In genomic region chr9:89909131-89910010, GRCm38 (mm10) we compare ENCODE assay signal across 8 mouse cellular contexts. TPM values are rescaled to one million over a fixed set of nuclear protein-coding genes. Genes with fewer than 3 reads are reported as not detected.
A peak's percentile ranks its signal among the peaks of the same experiment; 100 is the strongest.
DNase-seq lines count a peak whose midpoint lies in the region; ATAC-seq and TF ChIP-seq lines count a peak whose summit lies in the region.

TSS of gene Rasgrf1 (plus strand) at chr9:89909908.

- H3K36me3 ChIP-seq in heart, postnatal 0 days (replicated peaks; ENCODE audit: control insufficient read depth, insufficient read depth, low read length), result no peaks in the 10 kb centered on the region
- H3K36me3 ChIP-seq in midbrain, embryonic 13.5 days, result no peaks in the 10 kb centered on the region

- under 1% methylated on average over 45 of the region's 64 CpGs for WGBS in heart, postnatal 0 days
- WGBS in midbrain, embryonic 13.5 days, result under 1% methylated on average over 64 of the region's 64 CpGs

- DNase-seq in urinary bladder, postnatal 25 days (ENCODE audit: low spot score), result peak; percentile 24
- no peak for DNase-seq in urinary bladder, postnatal 4 days (ENCODE audit: low spot score in 2 of 2)
- DNase-seq in embryo, embryonic 11 days, result peak; percentile 81
- DNase-seq in heart, postnatal 0 days (ENCODE audit: low spot score), result no peak
- peak; percentile 40 to 76 for DNase-seq in left cerebral cortex, postnatal 10 days (ENCODE audit: extremely low spot score in 1 of 2, low spot score in 2 of 2)
- DNase-seq in yolk sac, embryonic 10.5 days (ENCODE audit: low spot score), result peak; percentile 57

- H3K27me3 ChIP-seq in heart, postnatal 0 days (ENCODE audit: control insufficient read depth, insufficient read depth, low read length), result peaks cover 83% of the 10 kb centered on the region
- H3K27me3 ChIP-seq in midbrain, embryonic 13.5 days, result peaks cover 92% of the 10 kb centered on the region

- peak within 1 kb of the TSS; percentile 67 for H3K4me2 ChIP-seq in heart, postnatal 0 days (ENCODE audit: low read depth, low read length)
- H3K4me2 ChIP-seq in midbrain, embryonic 13.5 days (replicated peaks), result peak within 1 kb of the TSS; percentile 84

- H3K4me3 ChIP-seq in heart, postnatal 0 days (ENCODE audit: low read depth, low read length), result peak within 1 kb of the TSS; percentile 44
- H3K4me3 ChIP-seq in midbrain, embryonic 13.5 days (replicated peaks), result peak within 1 kb of the TSS; percentile 57

- TF ChIP-seq EP300 in heart, postnatal 0 days (IDR thresholded peaks at IDR 0.05; ENCODE audit: low read depth), result no peak

- peaks cover 6% of the 10 kb centered on the region for H3K4me1 ChIP-seq in heart, postnatal 0 days (ENCODE audit: control insufficient read depth, insufficient read depth)
- H3K4me1 ChIP-seq in midbrain, embryonic 13.5 days (replicated peaks), result peaks cover 29% of the 10 kb centered on the region

- peak; percentile 49; the same call in 1 of the 2 replicates for ATAC-seq in heart, postnatal 0 days (ENCODE audit: insufficient read depth, low read depth)
- ATAC-seq in midbrain, embryonic 13.5 days, result peak; percentile 76
- no peak for ATAC-seq in erythroblast, adult 5-6 weeks (replicated peaks; ENCODE audit: low FRiP score, poor library complexity, severe bottlenecking)

- no peaks in the 10 kb centered on the region for H3K9me3 ChIP-seq in heart, postnatal 0 days (replicated peaks; ENCODE audit: control insufficient read depth, low read length)
- H3K9me3 ChIP-seq in midbrain, embryonic 13.5 days, result no peaks in the 10 kb centered on the region

- intact Hi-C loops in left cerebral cortex, postnatal 10 days (cut with DNase I), result loop anchor here (2.0 to 5.0 kb wide), 2 partner anchors 63 to 83 kb away; no protein-coding TSS in a partner anchor

- H3K27ac ChIP-seq in heart, postnatal 0 days (ENCODE audit: low read depth), result no peak within 1 kb of the TSS
- no peak within 1 kb of the TSS for H3K27ac ChIP-seq in midbrain, embryonic 13.5 days

- no peak for TF ChIP-seq CTCF in heart, postnatal 0 days (IDR thresholded peaks at IDR 0.05; ENCODE audit: low read depth)

- H3K9ac ChIP-seq in heart, postnatal 0 days (replicated peaks; ENCODE audit: low read depth, low read length), result no peak within 1 kb of the TSS
- H3K9ac ChIP-seq in midbrain, embryonic 13.5 days (replicated peaks), result peak within 1 kb of the TSS; percentile 47

RNA-seq across cellular contexts. Expression of gene Rasgrf1, which starts in this region (rescaled TPM):
- not detected in 2 replicates for total RNA-seq in heart, postnatal 0 days (2014; rRNA removed; ENCODE audit: low replicate concordance)
- not detected in 2 replicates for polyA plus RNA-seq in heart, postnatal 0 days (2015; fragmentation: Nextera tagmentation; extraction: Ambion mirVana)
- total RNA-seq in left cerebral cortex, postnatal 10 days (2021), result 100 to 1,000 TPM; 104 to 112 TPM
- 0.88 and 1.3 TPM in 2 replicates for polyA plus RNA-seq in midbrain, embryonic 13.5 days (2015; fragmentation: Nextera tagmentation; extraction: Ambion mirVana)
- total RNA-seq in erythroblast, adult 5-6 weeks (2015; ENCODE audit: low replicate concordance), result not detected in 2 replicates
- total RNA-seq in erythroblast, adult 5-6 weeks (2017; ENCODE audit: low replicate concordance), result not detected in 2 replicates

Comparison
In these comparisons a context has a peak if more than half of its experiments do, and no peak if none do; other contexts are left out.
1. RNA of gene Rasgrf1 (total RNA-seq): 104 to 112 TPM in left cerebral cortex, postnatal 10 days; not detected in heart, postnatal 0 days and not detected in erythroblast, adult 5-6 weeks; every median in the first group is over 100 times any median in the second.
2. DNase-seq: peak in urinary bladder, postnatal 25 days (single experiment), embryo, embryonic 11 days (single experiment), left cerebral cortex, postnatal 10 days (2 of 2) and yolk sac, embryonic 10.5 days (single experiment); none in urinary bladder, postnatal 4 days (0 of 2) and heart, postnatal 0 days (single experiment).
3. Peak in ATAC-seq, H3K4me3 ChIP-seq and H3K4me2 ChIP-seq in heart, postnatal 0 days; RNA of the gene not detected or under 1 TPM.